Mouse (Mus musculus): ENCODE measurements around the gene St8sia4. TPM values are rescaled to one million over a fixed set of nuclear protein-coding genes. Genes with fewer than 3 reads are reported as not detected.

Gene St8sia4
- total and polyA plus RNA-seq, 3 experiments = 0.81 to 1.3 TPM; not detected in 1

GRCm38 (mm10) chr1:95609045-95609444 is 58.3 kb downstream of the St8sia4 start:
- Histone ChIP-seq H3K79me2 (ENCODE audit: control insufficient read depth, insufficient read depth, low read length, poor library complexity) (no peaks in the 10 kb centered on the region), H3K27me3 (ENCODE audit: control insufficient read depth in 1 of 2, insufficient read depth in 2 of 2, low read length in 2 of 2) (no peaks in the 10 kb centered on the region), H3K9me3 (replicated peaks; ENCODE audit: insufficient read depth, low read length) (no peaks in the 10 kb centered on the region), H3K27ac (ENCODE audit: control insufficient read depth, low read depth, low read length) (no peak overlapping the region), H3K4me3 (ENCODE audit: control insufficient read depth in 1 of 2, insufficient read depth in 1 of 2, low read depth in 2 of 2, low read length in 2 of 2) (no peak overlapping the region), H3K4me1 (ENCODE audit: control insufficient read depth in 1 of 2, insufficient read depth in 2 of 2, low read length in 2 of 2) (no peaks in the 10 kb centered on the region), H3K36me3 (ENCODE audit: control insufficient read depth in 1 of 2, insufficient read depth in 2 of 2, low read length in 2 of 2) (no peaks in the 10 kb centered on the region), H3K9ac (ENCODE audit: control insufficient read depth, low read depth, low read length, poor library complexity, severe bottlenecking) (no peak overlapping the region)
- no peak for TF ChIP-seq ZMIZ1 (IDR thresholded peaks at IDR 0.05; ENCODE audit: low read depth, low read length)
- TF ChIP-seq RAD21 (IDR thresholded peaks at IDR 0.05; ENCODE audit: low read depth, low read length) = no peak
- TF ChIP-seq MAZ (IDR thresholded peaks at IDR 0.05; ENCODE audit: low read depth, low read length) = no peak
- TF ChIP-seq NRF1 (IDR thresholded peaks at IDR 0.05; ENCODE audit: insufficient read depth, low read depth, low read length, poor library complexity, severe bottlenecking) = no peak
- no peak for TF ChIP-seq CHD2 (IDR thresholded peaks at IDR 0.05; ENCODE audit: low read length)
- TF ChIP-seq JUND (IDR thresholded peaks at IDR 0.05; ENCODE audit: low read depth, low read length) = no peak
- no peak for DNase-seq (ENCODE audit: low read depth, low spot score)

- Histone ChIP-seq H3K9ac (ENCODE audit: control insufficient read depth, low read depth, low read length, poor library complexity, severe bottlenecking) (no peak overlapping the region), H3K27me3 (ENCODE audit: control insufficient read depth in 1 of 2, insufficient read depth in 2 of 2, low read length in 2 of 2) (no peaks in the 10 kb centered on the region), H3K4me3 (ENCODE audit: control insufficient read depth in 1 of 2, insufficient read depth in 1 of 2, low read depth in 2 of 2, low read length in 2 of 2) (no peak overlapping the region), H3K9me3 (replicated peaks; ENCODE audit: insufficient read depth, low read length) (no peaks in the 10 kb centered on the region), H3K27ac (ENCODE audit: control insufficient read depth, low read depth, low read length) (no peak overlapping the region), H3K36me3 (ENCODE audit: control insufficient read depth in 1 of 2, insufficient read depth in 2 of 2, low read length in 2 of 2) (no peaks in the 10 kb centered on the region), H3K79me2 (ENCODE audit: control insufficient read depth, insufficient read depth, low read length, poor library complexity) (no peaks in the 10 kb centered on the region), H3K4me1 (ENCODE audit: control insufficient read depth in 1 of 2, insufficient read depth in 2 of 2, low read length in 2 of 2) (no peaks in the 10 kb centered on the region)
- DNase-seq (ENCODE audit: low read depth, low spot score) = no peak
- TF ChIP-seq RAD21 (IDR thresholded peaks at IDR 0.05; ENCODE audit: low read depth, low read length) (no peak), MYB (IDR thresholded peaks at IDR 0.05; ENCODE audit: low read depth, low read length) (no peak), BHLHE40 (IDR thresholded peaks at IDR 0.05; ENCODE audit: borderline replicate concordance, low read depth, low read length) (no peak), GATA1 (IDR thresholded peaks at IDR 0.05; ENCODE audit: low read depth, low read length) (no peak), ZNF384 (IDR thresholded peaks at IDR 0.05; ENCODE audit: low read depth, low read length) (no peak), USF2 (IDR thresholded peaks at IDR 0.05; ENCODE audit: borderline replicate concordance in 1 of 2, insufficient read depth in 1 of 2, low read depth in 1 of 2, low read length in 2 of 2) (no peak), POLR2A (IDR thresholded peaks at IDR 0.05; ENCODE audit: control insufficient read depth in 1 of 2, insufficient read depth in 1 of 2, low read depth in 1 of 2, low read length in 2 of 2, poor library complexity in 1 of 2) (no peak)
Observed at GRCm38 (mm10) chr1:95605458-95605857, 61.9 kb downstream of the St8sia4 start.

- no peaks in the 10 kb centered on the region for H3K9me3 ChIP-seq (replicated peaks; ENCODE audit: insufficient read depth, low read length)
- peak; percentile 73 for DNase-seq (ENCODE audit: low read depth, low spot score)
- H3K4me1 ChIP-seq (ENCODE audit: control insufficient read depth in 1 of 2, insufficient read depth in 2 of 2, low read length in 2 of 2) = peaks cover 0 to 6% of the 10 kb centered on the region in 2 experiments; a peak in 1 of 4 replicates
- H3K27me3 ChIP-seq (ENCODE audit: control insufficient read depth in 1 of 2, insufficient read depth in 2 of 2, low read length in 2 of 2) = no peaks in the 10 kb centered on the region
- H3K79me2 ChIP-seq (ENCODE audit: control insufficient read depth, insufficient read depth, low read length, poor library complexity) = no peaks in the 10 kb centered on the region
- no peak for TF ChIP-seq MAZ (IDR thresholded peaks at IDR 0.05; ENCODE audit: low read depth, low read length)
- TF ChIP-seq RCOR1 (IDR thresholded peaks at IDR 0.05; ENCODE audit: low read depth, low read length) = 0 out of 2 replicates have a peak, but pooled peaks have one; percentile 19
- peak; percentile 65 to 72; a peak in 3 of 4 replicates for TF ChIP-seq EP300 (IDR thresholded peaks at IDR 0.05; ENCODE audit: low read depth in 1 of 2, low read length in 2 of 2)
- no peak for TF ChIP-seq MAX (IDR thresholded peaks at IDR 0.05; ENCODE audit: low read length)
- no peak for TF ChIP-seq JUND (IDR thresholded peaks at IDR 0.05; ENCODE audit: low read depth, low read length)
- 0 out of 2 replicates have a peak, but pooled peaks have one; percentile 13 for TF ChIP-seq ZNF384 (IDR thresholded peaks at IDR 0.05; ENCODE audit: low read depth, low read length)
- no peak for TF ChIP-seq POLR2A (IDR thresholded peaks at IDR 0.05; ENCODE audit: control insufficient read depth in 1 of 2, insufficient read depth in 1 of 2, low read depth in 1 of 2, low read length in 2 of 2, poor library complexity in 1 of 2)
- no peak for TF ChIP-seq MYB (IDR thresholded peaks at IDR 0.05; ENCODE audit: low read depth, low read length)
- TF ChIP-seq MAFK (IDR thresholded peaks at IDR 0.05; ENCODE audit: borderline replicate concordance, low read depth, low read length) = no peak
- TF ChIP-seq USF1 (IDR thresholded peaks at IDR 0.05; ENCODE audit: low read depth, low read length) = no peak
- TF ChIP-seq POLR2AphosphoS5 (IDR thresholded peaks at IDR 0.05; ENCODE audit: borderline replicate concordance, low read depth, low read length) = no peak
- no peak for TF ChIP-seq CHD2 (IDR thresholded peaks at IDR 0.05; ENCODE audit: low read length)
- 0 out of 2 replicates have a peak, but pooled peaks have one; percentile 9 for TF ChIP-seq ETS1 (IDR thresholded peaks at IDR 0.05; ENCODE audit: low read depth, low read length)
- no peak for TF ChIP-seq UBTF (IDR thresholded peaks at IDR 0.05; ENCODE audit: borderline replicate concordance, insufficient read depth, low read depth, low read length)
- TF ChIP-seq GABPA (IDR thresholded peaks at IDR 0.05; ENCODE audit: low read depth, low read length) = no peak
- no peak for TF ChIP-seq CHD1 (IDR thresholded peaks at IDR 0.05; ENCODE audit: low read depth, low read length)
- TF ChIP-seq GATA1 (IDR thresholded peaks at IDR 0.05; ENCODE audit: low read depth, low read length) = 0 out of 2 replicates have a peak, but pooled peaks have one; percentile 26
- H3K36me3 ChIP-seq (ENCODE audit: control insufficient read depth in 1 of 2, insufficient read depth in 2 of 2, low read length in 2 of 2) = peaks cover 0 to 11% of the 10 kb centered on the region in 2 experiments; a peak in 2 of 4 replicates
- H3K27ac ChIP-seq (ENCODE audit: control insufficient read depth, low read depth, low read length) = peak overlapping the region; percentile 39
- no peak overlapping the region for H3K4me3 ChIP-seq (ENCODE audit: control insufficient read depth in 1 of 2, insufficient read depth in 1 of 2, low read depth in 2 of 2, low read length in 2 of 2)
- H3K9ac ChIP-seq (ENCODE audit: control insufficient read depth, low read depth, low read length, poor library complexity, severe bottlenecking) = no peak overlapping the region
Observed at GRCm38 (mm10) chr1:95598108-95598507, 69.3 kb downstream of the St8sia4 start.

Data from MEL (cell line).